Mouse (Mus musculus): ENCODE data around the gene Nkg7. TPM values are rescaled to one million over a fixed set of nuclear protein-coding genes. Genes with fewer than 3 reads are reported as not detected.
"Not testable (repeated sequence)": the region's sequence is repeated elsewhere in the genome, so short reads cannot be mapped to it uniquely, and the experiment has no call there.

Gene Nkg7
- not detected in 2 replicates for polyA plus RNA-seq (2016; fragmentation: Nextera tagmentation; extraction: Ambion mirVana)

DNA sequence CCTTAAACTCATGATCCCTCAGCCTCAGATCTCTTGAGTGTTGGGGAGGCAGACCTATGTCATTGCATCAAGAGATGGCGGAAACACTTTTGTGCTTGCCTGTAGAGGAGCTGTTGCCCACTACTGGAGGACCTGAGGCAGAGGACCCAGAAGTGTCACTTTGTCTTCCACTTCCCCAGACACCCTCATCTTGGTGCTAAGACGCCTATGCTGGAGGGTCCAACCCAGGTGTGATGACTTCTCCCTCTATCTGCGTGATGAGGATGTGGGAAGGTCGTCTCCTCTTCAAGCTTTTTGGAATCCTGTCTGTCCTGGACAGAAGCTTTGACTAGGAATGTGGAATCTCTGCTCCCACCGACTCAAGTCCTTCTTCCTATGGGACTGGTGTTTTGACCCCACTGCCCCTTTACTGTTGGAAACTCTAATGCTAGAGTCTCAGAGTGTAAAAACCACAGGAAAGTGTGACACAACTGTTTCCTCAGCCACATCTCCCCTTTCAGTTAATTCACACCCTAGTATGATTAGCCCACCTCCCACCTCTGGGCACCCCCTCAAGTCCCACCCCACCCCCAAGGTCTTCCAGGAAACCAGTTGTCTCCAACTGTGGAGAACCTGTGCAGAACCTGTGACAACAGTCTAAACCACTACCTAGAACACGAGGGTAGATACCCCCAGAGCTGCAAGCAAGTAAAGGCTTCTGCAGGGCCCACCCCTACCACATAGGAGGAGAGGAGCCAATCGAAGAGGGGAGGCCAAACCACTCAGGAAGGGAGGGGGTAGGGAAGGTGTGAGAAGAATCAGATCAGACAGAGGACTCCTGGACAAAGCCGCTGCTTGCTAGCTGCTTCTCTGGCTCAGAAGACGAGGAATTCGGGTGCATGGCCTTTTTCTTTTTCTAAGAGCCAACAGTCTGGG, at the start of gene Nkg7:
Gene Nkg7 (plus strand): TSS at position 733 of the 915 bp plus-strand sequence.
- 81% methylated on average over 10 of the region's 10 CpGs for WGBS
- no peaks in the 10 kb centered on the region for H3K36me3 ChIP-seq
- no peak within 1 kb of the TSS for H3K4me3 ChIP-seq
- no peak for DNase-seq (ENCODE audit: low spot score)
- H3K9me3 ChIP-seq (replicated peaks): no peaks in the 10 kb centered on the region
- no peak within 1 kb of the TSS for H3K27ac ChIP-seq (replicated peaks)
- H3K4me1 ChIP-seq: no peaks in the 10 kb centered on the region
- H3K27me3 ChIP-seq (ENCODE audit: low read depth, poor library complexity, severe bottlenecking): no peaks in the 10 kb centered on the region

DNA sequence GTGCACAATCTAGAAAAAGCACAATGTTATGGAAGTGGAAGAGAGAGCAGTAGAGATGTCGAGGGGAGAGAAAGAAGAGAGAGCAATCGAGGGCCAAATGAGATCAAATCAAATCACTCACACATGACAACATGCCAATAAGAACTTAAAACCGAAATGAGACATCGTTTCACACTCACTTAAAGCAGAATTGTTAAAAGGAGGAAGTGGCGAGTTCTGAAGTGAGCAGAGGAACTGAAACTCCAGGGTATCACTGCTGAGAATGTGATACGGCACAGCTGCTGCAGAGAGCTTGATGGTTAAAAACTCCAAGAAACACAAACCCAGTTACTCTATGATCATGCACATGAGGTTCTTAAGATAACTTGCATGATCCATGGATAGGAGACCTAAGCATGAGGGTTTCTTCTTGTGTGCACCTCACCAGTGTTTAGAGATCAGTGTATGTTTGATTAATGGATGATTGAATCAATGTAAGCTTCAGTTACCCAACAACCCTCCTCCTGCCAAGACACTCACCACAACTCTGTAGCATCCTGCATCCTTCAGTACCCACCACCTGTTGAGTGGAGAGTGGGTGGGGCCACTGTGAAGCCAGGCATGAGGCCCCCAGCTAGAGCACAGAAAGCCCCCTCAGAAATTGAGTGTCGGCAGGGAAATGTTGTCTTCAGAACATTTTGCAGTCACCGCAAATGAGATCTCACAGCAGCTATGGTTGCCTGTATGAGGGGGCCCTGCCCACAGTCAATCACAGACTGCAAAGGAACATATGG, 44.3 kb upstream of the Nkg7 start:
- DNase-seq (ENCODE audit: low spot score): no peak
- H3K27ac ChIP-seq (replicated peaks): no peak overlapping the region
- WGBS: 82% methylated on average over 8 of the region's 8 CpGs

DNA sequence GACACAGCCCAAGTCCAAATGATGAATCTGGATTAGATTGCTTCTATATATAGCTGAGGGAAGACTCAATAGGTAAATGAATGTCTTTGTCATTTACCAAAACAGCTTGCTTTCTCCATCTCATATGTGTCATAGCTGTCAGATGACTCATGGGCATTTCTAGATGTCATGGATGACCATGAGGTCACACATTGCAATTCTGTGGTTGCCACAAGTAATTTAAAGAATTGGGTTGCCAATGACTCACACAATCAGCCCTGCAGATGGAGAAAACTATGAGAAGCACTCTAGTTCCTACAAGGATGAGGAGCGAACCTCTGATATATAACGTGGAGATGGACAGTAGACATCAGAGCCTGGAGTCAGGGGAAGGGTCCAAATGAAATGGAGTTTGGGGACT, 37.4 kb upstream of the Nkg7 start:
- no peaks in the 10 kb centered on the region for H3K36me3 ChIP-seq
- no peak for DNase-seq (ENCODE audit: low spot score)
- H3K27me3 ChIP-seq (ENCODE audit: low read depth, poor library complexity, severe bottlenecking): no peaks in the 10 kb centered on the region
- 89% methylated on average over 2 of the region's 2 CpGs for WGBS
- no peak overlapping the region for H3K4me3 ChIP-seq
- no peak overlapping the region for H3K27ac ChIP-seq (replicated peaks)
- no peaks in the 10 kb centered on the region for H3K4me1 ChIP-seq
- no peaks in the 10 kb centered on the region for H3K9me3 ChIP-seq (replicated peaks)

More for the DNA sequence above, 44.3 kb upstream of the Nkg7 start:
- H3K27me3 ChIP-seq (ENCODE audit: low read depth, poor library complexity, severe bottlenecking): no peaks in the 10 kb centered on the region
- no peaks in the 10 kb centered on the region for H3K4me1 ChIP-seq
- H3K4me3 ChIP-seq: no peak overlapping the region
- no peaks in the 10 kb centered on the region for H3K36me3 ChIP-seq
- H3K9me3 ChIP-seq (replicated peaks): no peaks in the 10 kb centered on the region

DNA sequence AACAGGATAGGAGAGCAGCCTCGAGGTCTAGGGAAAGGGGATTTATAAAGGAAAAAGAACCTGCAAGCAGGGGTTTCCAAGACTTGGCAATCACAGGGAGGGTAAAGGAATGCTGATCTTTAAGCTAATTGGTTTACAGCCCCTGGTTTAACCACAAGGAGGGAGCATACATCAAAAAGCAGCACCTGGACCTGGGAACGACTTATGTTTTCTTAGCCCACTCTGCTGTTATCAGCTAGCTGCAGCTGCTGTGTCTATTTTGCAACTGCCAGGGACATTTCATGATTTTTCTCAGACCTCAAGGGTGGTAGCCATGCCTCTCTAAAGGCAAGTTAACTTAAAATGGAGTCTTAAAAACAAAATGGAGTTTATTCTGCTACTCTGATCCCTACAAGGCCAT, 34.2 kb upstream of the Nkg7 start:
- 58% methylated on average over 2 of the region's 2 CpGs for WGBS
- H3K27me3 ChIP-seq (ENCODE audit: low read depth, poor library complexity, severe bottlenecking): no peaks in the 10 kb centered on the region

DNA sequence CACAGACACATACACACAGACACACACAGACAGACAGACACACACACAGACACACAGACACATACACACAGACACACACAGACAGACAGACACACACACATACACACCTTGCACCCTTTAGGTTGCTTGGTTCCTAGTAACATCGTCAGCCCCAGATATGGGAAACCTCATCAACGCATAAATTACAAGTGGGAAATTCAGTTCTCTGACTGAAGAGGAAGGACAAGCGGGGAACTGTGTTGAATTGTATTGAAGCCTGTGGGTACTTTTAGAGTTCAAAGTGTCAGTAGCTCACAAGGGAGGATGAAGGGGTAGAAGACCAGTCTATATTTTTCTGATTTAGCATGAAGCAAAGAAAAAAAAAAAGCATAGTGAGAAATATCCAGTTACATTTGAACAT, 29.3 kb upstream of the Nkg7 start:
- H3K4me3 ChIP-seq: no peak overlapping the region
- no peak for DNase-seq (ENCODE audit: low spot score)
- no peaks in the 10 kb centered on the region for H3K9me3 ChIP-seq (replicated peaks)
- peaks cover 5% of the 10 kb centered on the region for H3K4me1 ChIP-seq
- H3K36me3 ChIP-seq: no peaks in the 10 kb centered on the region
- WGBS: 90% methylated on average over 3 of the region's 3 CpGs
- no peak overlapping the region for H3K27ac ChIP-seq (replicated peaks)
- no peaks in the 10 kb centered on the region for H3K27me3 ChIP-seq (ENCODE audit: low read depth, poor library complexity, severe bottlenecking)

More for the DNA sequence above, 34.2 kb upstream of the Nkg7 start:
- Histone ChIP-seq H3K4me3 (no peak overlapping the region), H3K36me3 (no peaks in the 10 kb centered on the region), H3K9me3 (replicated peaks) (no peaks in the 10 kb centered on the region), H3K4me1 (no peaks in the 10 kb centered on the region), H3K27ac (replicated peaks) (no peak overlapping the region)
- DNase-seq (ENCODE audit: low spot score): no peak

DNA sequence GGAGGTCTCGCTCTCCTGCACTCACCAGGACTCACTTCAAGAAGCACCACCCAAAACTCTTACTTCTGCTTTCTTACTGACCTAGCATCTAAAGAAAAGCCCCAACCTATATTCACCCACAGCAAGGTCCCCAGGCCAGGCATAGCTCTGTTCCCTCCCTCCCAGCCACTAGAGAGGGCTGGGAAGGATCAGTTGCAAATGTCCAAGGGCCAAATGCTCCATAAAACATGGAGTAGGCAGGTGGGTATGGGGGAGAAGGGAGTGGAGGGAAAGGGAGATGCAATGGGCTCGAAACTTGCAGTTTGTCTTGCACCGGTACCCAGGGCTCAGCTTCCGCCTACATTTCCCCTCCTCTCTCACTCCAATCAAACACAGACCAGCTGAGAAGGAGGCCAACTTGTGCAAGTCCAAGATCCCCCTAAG, 28.7 kb upstream of the Nkg7 start, which contains the start of gene Siglecg:
Gene Siglecg (plus strand): TSS at position 74 of the 423 bp plus-strand sequence.
- WGBS: 85% methylated on average over 4 of the region's 4 CpGs
- Histone ChIP-seq H3K36me3 (no peaks in the 10 kb centered on the region), H3K4me3 (no peak within 1 kb of the TSS), H3K4me1 (peaks cover 5% of the 10 kb centered on the region), H3K27me3 (ENCODE audit: low read depth, poor library complexity, severe bottlenecking) (no peaks in the 10 kb centered on the region), H3K9me3 (replicated peaks) (no peaks in the 10 kb centered on the region), H3K27ac (replicated peaks) (no peak within 1 kb of the TSS)
- DNase-seq (ENCODE audit: low spot score): no peak

DNA sequence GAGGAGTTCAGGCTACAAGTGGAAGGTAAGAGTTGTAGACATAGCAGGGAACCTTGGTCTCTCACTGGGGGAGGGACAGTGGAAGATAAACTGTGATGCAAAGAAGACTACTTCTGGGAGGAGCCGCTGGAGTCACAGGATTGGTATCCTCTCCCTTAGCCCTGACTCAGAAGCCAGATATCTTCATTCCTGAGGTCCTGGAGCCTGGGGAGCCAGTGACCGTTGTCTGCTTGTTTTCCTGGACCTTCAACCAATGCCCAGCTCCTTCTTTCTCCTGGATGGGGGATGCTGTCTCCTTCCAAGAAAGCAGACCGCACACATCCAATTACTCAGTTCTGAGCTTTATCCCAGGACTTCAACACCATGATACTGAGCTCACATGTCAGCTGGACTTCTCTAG, 27.8 kb upstream of the Nkg7 start:
- 85% methylated on average over 3 of the region's 3 CpGs for WGBS

DNA sequence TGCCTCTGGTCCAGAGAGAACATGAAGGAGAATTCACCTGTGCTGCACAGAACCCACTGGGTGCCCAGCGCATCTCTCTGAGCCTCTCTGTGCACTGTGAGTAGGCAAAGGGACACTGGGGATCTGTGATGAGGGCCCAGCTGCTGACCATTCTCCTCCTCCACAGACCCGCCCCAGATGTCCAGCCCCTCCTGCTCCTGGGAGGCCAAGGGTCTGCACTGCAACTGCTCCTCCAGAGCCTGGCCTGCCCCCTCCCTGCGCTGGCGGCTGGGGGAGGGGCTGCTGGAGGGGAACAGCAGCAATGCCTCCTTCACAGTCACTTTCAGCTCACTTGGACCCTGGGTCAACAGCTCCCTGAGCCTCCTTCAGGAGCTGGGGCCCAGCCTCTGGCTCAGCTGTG, 25.1 kb upstream of the Nkg7 start:
- 29% methylated on average over 4 of the region's 4 CpGs for WGBS

More for the DNA sequence above, 27.8 kb upstream of the Nkg7 start:
- no peaks in the 10 kb centered on the region for H3K27me3 ChIP-seq (ENCODE audit: low read depth, poor library complexity, severe bottlenecking)
- no peak overlapping the region for H3K27ac ChIP-seq (replicated peaks)
- no peak for DNase-seq (ENCODE audit: low spot score)
- H3K4me1 ChIP-seq: peaks cover 5% of the 10 kb centered on the region
- no peaks in the 10 kb centered on the region for H3K36me3 ChIP-seq
- H3K4me3 ChIP-seq: no peak overlapping the region
- no peaks in the 10 kb centered on the region for H3K9me3 ChIP-seq (replicated peaks)

DNA sequence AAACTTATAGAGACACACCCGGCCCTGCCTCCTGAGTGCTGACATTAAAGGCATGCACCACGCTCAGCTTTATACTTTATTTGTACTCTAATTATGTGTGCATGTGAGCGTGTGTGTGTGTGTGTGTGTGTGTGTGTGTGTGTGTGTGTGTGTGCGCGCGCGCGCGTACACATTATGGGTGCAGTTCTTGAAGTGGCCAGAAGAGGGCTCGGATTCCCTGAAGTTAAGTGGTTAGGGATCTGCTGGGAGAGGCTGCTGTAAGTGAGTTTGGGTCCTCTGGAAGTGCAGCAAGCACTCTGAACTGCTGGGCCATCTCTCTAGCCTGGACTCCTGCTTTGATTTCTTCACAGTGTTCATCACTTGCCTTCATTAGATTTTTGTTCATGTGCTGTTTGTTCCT, 19.6 kb upstream of the Nkg7 start:
- no peaks in the 10 kb centered on the region for H3K27me3 ChIP-seq (ENCODE audit: low read depth, poor library complexity, severe bottlenecking)
- peaks cover 9% of the 10 kb centered on the region; the same call in 1 of the 2 replicates for H3K9me3 ChIP-seq (replicated peaks)
- no peak overlapping the region for H3K4me3 ChIP-seq
- no peak for DNase-seq (ENCODE audit: low spot score)
- H3K4me1 ChIP-seq: no peaks in the 10 kb centered on the region
- H3K36me3 ChIP-seq: no peaks in the 10 kb centered on the region
- 87% methylated on average over 10 of the region's 10 CpGs for WGBS
- H3K27ac ChIP-seq (replicated peaks): no peak overlapping the region

More for the DNA sequence above, 25.1 kb upstream of the Nkg7 start:
- not testable (repeated sequence) for H3K27me3 ChIP-seq (ENCODE audit: low read depth, poor library complexity, severe bottlenecking); H3K9me3 ChIP-seq (replicated peaks); H3K27ac ChIP-seq (replicated peaks); H3K4me1 ChIP-seq; DNase-seq (ENCODE audit: low spot score); H3K4me3 ChIP-seq; H3K36me3 ChIP-seq

DNA sequence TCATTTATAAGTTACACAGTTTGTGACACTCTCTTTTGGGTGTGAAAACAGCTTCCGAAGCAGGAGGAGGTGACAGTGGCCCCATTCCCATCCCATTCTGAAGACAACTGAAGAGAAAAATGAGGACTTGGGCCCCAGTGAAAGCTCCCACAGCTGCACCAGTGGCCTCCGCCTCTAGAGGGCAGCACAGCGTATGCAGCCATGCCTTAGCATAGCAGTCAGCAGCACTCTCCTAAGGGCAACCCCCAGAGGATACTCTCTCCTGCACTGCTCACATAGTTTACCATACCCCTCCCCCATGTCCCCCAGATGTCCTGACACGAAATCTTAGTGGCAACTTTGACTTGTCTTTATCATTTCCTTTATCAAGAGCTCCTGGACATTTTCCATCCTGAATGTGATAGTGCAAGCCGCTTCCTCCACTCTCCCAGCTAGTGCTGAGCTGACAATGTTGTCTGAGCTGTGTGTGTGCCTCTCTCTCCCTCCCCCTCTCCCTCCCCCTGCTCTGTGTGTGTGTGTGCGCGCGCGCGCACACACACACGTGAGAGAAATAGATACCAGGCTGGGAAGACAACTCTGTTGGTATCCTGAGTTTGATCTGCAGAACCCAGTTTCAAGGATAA, 13.8 kb upstream of the Nkg7 start:
- Histone ChIP-seq H3K9me3 (replicated peaks) (0 out of 2 replicates have a peak, but pooled peaks cover under 1% of the 10 kb centered on the region), H3K36me3 (no peaks in the 10 kb centered on the region), H3K4me3 (peak overlapping the region; percentile 28; the same call in 1 of the 2 replicates), H3K4me1 (peaks cover 6% of the 10 kb centered on the region), H3K27me3 (ENCODE audit: low read depth, poor library complexity, severe bottlenecking) (no peaks in the 10 kb centered on the region), H3K27ac (replicated peaks) (no peak overlapping the region)
- peak; percentile 83 for DNase-seq (ENCODE audit: low spot score)
- WGBS: 11% methylated on average over 11 of the region's 11 CpGs

DNA sequence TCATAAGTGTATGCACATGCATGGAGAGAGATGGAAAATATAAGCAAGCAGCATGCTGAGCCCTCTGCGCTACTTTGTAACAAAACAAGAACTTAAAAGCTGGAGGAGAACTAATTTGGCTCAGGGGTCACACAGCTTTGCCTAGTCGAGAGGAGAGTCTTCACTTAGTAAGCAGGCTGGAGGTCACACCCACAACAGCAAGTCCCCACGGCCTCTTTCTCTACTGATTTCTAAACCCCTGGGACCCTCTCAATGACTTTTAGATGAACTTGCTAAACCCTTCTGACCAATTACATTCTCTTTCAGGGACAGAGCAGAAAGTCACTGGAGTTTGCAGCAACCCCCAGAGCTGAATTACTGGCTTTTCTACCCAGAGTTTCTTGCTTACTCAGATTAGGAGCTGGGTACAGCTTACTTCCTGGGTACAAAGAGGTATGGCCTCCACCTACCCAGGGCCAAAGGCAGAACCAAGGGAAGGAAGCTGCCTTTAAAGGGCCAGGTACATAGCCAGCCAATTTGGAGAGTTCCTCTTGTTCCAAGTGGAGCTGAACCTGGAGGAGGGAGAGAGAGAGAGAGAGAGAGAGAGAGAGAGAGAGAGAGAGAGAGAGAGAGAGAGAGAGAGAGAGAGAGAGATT, 12.8 kb upstream of the Nkg7 start:
- H3K27me3 ChIP-seq (ENCODE audit: low read depth, poor library complexity, severe bottlenecking): no peaks in the 10 kb centered on the region
- 0 out of 2 replicates have a peak, but pooled peaks cover 3% of the 10 kb centered on the region for H3K9me3 ChIP-seq (replicated peaks)
- H3K27ac ChIP-seq (replicated peaks): no peak overlapping the region
- WGBS: 60% methylated on average over 3 of the region's 3 CpGs
- H3K4me3 ChIP-seq: no peak overlapping the region
- no peaks in the 10 kb centered on the region for H3K36me3 ChIP-seq
- DNase-seq (ENCODE audit: low spot score): no peak
- H3K4me1 ChIP-seq: peaks cover 6% of the 10 kb centered on the region

DNA sequence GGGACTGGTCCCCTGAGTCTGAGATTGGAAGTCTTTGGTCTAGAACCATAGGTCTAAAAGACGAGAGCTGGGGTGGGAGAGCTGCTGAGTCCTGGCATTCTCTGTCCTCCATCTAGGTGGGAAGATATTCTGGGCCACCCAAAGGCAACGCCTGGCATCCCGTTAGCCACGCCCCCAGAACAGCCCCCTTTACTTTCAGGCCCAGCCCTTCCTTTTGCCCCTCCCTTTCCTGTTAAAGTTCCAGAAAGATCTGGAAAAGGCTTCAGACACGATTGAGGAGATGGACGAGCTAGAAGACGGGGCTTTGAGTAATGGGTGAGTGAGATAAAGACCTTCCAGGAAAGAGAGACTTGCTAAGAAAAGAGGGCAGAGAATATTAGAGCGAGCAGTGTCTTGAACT, 9.5 kb upstream of the Nkg7 start, which contains the start of gene Lim2:
Gene Lim2 (plus strand): TSS at position 265 of the 400 bp plus-strand sequence.
- no peak for DNase-seq (ENCODE audit: low spot score)
- WGBS: 83% methylated on average over 8 of the region's 8 CpGs
- Histone ChIP-seq H3K9me3 (replicated peaks) (0 out of 2 replicates have a peak, but pooled peaks cover 3% of the 10 kb centered on the region), H3K4me3 (no peak within 1 kb of the TSS), H3K36me3 (no peaks in the 10 kb centered on the region), H3K4me1 (peaks cover 6% of the 10 kb centered on the region), H3K27me3 (ENCODE audit: low read depth, poor library complexity, severe bottlenecking) (no peaks in the 10 kb centered on the region), H3K27ac (replicated peaks) (no peak within 1 kb of the TSS)
